Mouse (Mus musculus) cerebellum, postnatal 25 days (tissue): ENCODE measurements around the gene Med25.

Experiments used
- DNase-seq, 2 experiments: peaks; one replicate each; pipeline ENCODE4 v3.0.0; 2021; ENCODE audit warnings: mixed read lengths in 2 of 2

Med25 gene

DNA sequence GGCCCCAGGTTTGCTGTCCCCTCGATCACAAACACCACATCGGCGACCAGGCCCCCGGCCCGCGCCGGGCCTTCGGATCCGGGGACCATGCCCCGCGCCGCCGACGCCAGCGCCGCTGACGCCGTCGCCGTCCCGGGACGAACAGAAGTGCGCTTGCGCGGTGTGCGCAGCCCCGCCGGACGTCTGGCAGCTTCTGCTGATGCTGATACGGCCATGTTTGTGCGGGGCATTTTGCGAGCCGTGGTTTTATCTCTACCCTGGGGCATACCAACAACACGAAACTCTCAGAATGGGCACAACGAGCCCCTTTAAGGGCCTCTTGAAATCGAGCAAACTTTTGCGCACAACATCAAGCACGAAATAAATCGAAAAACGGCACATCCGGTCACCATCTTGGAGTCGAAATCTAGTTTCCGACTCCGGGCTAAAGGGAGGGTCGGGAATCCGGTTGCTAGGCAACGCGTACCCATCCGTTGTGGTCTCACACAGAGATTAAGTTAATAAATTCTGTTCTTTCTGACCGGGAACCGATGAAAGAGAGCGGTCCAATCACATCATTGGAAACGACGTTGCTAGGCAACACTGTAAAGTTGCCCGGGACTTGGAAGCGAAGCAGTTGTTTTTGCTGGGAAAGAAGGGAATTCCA lies at the start of gene Med25:
Med25 (minus strand) TSS at position 437 of the 646 bp plus-strand sequence.
- peak; percentile 93 to 94 for DNase-seq

DNA sequence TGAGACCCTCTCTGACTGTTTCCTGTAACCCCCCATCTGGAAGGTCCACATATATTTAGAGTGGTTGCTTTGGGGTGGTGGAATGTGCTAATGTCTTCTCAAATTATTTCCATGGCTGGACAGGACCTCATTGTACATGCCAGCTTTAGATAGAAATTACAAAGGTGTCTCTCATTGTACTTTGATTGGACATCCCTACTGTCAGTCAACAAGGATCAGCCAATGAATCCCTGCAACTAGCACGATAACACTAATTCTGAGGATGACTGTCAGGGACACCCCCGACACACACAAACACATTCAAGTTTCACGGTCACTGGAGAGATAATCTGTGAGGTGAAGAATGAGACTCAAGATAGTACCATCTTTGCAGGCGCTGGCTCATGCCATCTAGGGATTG lies 46.2 kb upstream of the Med25 start:
- DNase-seq: no peak

DNA sequence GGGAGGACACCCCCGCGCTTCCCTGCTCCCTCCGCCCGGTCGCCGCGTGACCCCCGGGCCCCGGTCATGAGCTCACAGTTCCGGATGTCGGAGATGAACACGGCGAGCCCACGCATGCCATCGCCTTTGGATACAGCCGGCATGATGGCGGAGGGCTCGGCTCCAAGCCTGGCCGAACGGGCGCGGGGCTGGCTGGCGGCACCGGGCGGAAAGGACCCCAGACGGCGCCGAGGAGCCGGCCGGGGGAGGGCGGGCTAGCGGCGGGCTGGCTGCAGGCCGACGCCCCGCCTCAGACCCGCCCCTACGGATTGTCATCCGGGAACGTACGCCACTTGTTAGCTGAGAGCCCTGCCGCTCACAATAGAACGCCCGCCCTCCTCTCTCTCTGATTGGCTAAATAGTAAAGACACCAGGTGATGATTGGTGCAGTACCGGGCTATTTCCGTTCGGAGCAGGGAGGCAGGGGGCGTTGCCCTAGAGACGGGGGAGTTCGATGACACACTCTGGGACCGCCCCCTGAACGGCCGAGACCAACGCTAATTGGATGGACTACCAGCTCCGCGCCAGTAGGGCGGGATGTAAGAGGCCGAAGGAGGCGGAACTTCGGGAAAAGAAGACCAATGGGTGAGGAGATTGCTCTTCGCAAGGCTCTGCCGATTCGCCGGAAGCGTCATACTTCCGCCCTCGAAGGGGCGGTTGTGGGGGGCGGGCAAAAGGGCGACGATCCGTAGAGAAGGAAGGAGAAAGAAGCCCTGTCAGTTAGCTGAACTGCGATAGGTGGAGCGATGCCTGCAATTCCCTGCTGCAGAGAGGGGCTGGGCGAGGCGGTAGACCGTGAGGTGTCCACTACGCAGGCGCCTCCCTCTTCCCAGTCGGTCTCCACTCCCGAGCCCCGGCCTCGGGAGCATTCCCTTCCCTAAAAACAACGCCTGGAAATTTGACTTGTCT lies 37.0 kb upstream of the Med25 start, which contains the start of gene Ap2a1:
Ap2a1 (minus strand) TSS at position 293 of the 948 bp plus-strand sequence.
- DNase-seq: peak; percentile 98 to 99

DNA sequence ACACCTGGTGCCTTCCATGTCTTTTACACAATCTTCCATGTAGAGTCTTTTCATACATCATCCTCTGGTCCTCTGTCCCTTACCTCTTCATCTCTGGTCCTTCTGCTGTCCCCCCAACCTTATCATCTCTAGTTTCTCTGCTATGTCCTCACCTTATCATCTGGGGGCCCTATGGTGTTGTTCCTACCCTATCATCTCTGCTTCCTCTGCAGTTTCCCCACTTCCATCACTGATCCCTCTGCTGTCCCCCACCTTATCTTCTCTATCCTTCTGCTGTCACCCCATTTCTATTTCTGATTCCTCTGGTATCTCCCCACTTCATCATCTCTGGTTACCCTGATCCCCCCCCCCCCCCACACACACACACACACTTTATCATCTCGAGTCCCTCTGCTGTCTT lies 36.1 kb upstream of the Med25 start:
- no peak for DNase-seq

DNA sequence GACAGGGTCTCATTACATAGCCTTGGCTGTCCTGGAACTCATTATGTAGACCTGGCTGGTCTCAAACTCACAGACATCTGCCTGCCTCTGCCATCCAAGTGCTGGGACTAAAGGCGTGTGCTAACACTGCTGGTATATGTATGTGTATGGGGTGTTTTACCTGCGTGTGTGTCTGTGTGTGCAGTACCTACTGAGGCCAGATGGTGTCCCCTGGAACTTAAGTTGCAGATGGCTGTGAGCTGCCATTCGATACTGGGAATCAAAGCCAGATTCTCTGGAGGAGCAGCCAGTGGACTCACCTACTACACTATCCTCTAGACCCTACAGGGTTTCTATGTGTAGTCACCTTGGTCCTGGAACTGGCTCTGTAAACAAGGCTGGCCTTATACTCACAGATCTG lies 33.0 kb upstream of the Med25 start:
- peak in 1 of 2 experiments; percentile 67 for DNase-seq

DNA sequence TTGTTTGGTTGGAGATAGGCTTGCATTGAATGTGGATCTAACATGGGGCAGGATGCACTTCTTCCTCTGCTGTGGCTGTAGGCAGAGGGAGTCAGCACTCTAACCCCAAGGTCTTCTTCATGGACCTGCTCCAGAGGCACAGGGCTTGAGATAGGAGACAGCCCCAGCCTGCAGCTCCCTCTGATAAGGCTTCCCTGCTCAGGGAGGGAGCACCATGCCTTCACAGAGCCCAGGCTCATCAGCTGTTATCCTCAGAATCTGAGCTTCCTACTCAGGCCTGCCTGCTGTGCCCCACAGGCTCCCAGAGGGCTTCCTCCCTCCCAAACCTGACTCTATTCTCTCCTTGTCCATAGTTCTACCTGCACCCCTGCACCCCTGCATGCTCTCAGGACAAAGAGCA lies 30.0 kb upstream of the Med25 start:
- DNase-seq: no peak

DNA sequence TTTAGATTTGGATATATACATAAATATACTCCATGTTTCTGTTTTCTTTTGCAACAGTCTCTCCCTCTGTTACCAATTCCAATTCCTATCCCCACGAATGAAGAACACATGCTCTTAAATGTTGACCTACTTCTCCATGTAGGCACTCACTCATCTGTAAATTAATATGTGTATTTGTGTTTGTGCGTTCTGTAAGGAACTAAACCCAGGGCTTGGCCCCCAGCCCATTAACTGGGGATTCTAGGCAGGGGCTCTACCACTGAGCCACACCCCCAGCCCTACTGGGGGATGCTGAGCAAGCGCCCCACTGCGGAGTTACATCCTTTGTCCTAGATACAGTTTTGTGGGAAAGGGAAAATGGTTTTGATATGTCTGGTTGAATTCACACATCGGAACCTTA lies 26.6 kb upstream of the Med25 start:
- DNase-seq: no peak

DNA sequence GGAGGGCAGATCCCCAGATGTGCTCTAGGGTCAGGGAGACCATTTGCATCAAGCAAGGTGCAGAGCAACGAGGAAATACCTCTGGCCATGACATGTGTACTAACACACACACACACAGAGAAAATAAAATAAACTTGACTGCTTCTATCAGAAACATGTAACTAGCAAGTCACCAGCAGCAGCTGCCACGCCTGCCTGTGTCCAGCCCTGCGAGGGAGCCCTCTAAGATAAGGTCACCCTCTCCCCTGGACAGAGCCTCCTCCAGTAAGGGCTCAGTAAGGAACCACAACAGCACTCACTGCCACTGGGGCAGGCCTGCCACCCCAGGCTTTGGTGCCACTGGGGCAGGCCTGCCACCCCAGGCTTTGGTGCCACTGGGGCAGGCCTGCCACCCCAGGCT lies 25.7 kb upstream of the Med25 start:
- DNase-seq: no peak

DNA sequence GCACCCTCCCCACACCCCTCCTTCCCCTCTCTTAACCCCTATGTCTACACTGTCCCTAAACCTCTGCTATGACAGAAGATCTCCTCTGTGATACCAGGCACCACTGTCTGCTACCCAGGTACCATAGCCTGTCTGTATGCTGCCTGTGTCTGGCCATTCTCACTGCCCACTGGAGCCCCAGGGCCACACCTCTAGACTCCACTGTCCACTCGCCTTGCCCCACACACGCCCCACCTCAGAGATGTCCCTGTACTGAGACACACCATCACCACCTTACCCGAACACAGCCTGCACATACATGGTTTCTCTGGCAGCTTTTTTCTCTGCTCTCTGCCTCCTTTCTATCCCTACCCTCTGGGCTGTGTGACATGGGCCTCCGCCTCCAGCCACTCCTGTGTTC lies 24.4 kb upstream of the Med25 start:
- DNase-seq: no peak

DNA sequence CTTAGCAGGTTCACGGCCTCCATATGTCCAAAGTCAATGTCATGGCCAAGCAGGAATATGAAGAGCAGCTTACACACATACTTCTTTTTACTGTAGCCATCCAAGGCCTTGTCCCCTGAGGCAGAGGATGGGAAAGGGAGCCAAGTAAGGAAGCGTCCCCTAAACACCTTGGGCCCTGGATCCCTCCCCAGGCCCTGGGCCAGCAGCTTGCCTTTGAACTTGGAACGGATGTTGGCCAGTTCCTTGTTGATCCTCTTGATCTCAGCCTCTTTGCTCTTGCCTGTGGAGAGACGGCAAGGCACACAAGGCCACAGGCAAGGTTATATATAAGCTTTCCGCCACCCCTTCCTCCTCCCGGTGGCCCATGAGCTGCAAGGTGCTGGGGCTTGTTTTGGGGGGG lies 23.7 kb upstream of the Med25 start:
- DNase-seq: no peak

DNA sequence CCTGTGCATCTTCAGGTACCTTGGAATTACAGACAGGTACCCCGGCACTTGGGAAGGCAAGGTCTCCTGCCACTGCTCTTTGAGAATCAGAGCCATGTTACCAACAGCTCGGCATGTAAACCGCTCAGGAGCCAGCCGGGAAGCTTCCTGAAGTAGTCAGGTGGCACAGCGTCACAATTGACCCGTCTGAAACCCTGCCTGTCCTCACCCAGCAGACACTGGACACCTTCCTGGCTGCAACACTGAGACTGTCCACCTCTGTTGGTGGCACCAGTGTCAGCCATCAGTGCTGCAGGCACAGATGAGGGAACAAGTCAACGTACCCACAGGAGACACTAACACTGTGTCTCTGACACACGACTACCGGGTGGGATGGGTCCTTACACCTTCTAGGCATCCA lies 22.8 kb upstream of the Med25 start:
- peak in 1 of 2 experiments; percentile 5 for DNase-seq

DNA sequence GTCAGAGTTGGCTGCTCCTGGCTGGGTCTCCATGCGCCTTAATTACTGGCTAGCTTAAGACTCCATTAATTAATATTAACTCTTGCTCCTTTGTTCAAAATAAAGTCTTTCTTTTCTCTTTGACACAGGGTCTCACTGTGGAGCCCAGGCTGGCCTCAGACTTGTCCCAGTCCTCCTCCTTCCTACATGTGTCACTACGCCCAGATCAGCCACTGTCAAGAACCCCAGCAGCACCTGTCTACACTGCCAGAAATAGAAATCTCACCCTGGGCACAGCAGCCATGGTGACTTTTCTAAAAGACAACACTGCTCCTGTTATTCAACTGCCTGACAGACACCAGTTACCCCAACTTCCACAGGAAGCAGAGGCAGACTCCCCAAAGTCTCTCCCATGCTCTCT lies 21.9 kb upstream of the Med25 start:
- no peak for DNase-seq

DNA sequence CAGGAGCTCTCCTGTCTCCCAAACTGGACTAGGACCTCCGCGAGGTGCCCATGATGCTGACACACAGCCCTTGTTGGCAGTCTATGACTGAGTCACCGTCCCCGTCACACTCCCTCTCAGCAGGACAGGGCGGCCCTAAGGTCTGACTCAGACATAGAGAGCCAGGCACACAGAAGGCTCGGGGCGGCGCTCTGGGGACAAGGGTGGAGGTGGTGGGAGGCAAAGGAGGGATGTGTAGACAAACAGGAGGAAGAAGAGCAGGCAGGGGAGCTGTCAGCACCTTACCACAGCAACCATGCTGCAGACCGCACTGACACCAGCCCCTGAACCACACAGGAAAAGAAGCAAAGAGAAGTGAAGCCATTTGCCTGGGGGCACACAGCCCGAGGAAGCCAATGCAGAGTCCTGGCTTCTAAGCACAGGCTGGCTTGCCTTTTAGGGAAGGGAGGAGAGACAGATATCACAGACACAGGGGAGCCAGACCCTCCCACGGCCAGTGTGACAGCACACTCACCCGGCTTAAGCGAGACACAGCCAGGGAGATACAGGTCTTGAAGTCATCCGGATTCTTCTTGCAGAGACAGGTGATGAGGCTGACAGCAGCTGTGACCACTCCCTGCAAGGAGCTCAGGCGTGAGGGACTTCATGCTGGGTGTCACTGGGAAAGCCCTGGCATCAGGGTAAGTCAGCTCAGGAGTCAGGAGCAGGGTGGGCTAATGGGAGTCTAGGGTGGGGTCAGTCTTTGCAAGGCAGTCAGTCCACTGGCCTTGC lies 16.4 kb upstream of the Med25 start:
- DNase-seq: peak in 1 of 2 experiments; percentile 58

DNA sequence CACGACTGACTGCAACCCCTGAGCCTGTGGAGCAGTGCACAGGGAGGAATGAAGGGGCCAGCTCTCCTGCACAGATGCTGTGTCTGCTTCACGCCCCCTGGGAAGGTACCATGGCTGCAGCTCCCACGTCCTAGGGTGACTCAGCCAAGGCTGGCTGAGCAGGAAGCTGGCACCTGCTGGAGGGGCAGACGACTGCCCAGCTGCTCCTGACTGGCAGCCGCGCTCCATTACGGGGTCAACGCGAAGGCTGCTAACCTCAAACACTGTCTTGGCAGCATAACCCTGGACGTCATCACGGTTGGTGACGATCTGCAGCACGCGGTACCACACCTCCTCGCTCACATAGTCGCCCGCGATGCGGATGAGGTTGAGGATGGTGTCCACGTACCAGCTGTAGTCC lies 12.9 kb upstream of the Med25 start:
- DNase-seq: peak in 1 of 2 experiments; percentile 29

DNA sequence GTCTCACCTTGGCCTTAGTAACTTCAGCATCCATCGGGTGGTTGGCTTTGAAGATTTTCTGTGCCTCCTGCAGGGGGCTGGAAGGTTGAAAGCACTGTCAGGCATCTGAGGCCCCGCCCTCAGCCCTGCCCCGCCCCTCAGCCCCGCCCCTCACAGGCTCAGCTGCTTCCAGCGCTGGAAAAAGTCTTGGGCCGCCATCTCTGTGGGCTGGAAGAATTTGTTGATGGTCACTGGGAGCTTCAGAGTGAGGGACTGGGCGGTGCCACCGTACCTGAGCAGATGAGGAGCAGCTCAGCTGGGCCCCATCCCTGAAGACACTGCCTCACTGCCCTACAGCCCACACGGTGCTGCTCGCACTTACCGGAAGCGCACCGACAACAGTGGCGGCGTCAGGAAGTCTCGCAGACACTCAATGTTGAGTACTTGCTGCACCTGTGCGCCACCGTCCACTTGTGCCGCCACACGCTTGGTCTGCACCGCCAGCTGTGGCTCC lies 8.8 kb upstream of the Med25 start:
- DNase-seq: peak in 1 of 2 experiments; percentile 45

DNA sequence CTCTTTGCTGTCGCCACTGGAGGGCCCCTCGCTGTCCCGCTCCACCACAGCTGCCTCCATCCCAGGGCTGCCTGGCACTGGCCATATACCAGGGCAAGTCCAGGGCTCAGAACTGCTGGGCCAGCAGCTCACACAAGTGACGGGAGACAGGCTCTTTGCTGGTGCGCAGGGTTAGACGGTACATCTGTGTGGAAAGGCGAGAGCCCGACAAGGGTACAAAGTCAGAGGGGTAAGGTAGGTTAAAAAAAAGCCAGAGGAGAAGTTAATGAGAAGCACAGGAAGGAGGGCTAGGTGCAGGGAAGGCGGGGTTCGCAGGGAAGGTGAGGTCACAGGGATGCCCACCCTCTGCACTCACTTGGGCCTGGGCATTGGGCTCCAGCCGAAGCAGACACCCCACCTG lies 8.1 kb upstream of the Med25 start:
- no peak for DNase-seq

DNA sequence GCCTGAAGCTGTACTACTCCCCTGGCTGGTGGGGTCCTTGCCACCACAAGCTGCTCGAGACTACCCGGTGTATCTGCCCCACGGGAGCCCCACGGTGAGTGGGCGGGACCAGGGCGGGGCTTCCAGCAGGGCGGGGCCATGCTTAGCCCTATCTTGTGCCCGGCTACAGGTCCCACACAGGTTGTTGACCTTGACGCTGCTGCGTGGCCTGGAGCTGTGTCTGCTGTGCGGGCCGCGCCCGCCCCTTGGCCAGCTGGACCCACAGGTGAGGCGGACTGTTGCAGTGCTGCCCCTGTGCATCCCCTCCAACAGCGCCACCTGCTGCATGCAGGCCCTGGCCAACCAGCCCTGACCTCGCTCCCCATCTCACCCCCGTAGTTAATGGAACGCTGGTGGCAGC lies 6.1 kb upstream of the Med25 start:
- peak in 1 of 2 experiments; percentile 69 for DNase-seq

DNA sequence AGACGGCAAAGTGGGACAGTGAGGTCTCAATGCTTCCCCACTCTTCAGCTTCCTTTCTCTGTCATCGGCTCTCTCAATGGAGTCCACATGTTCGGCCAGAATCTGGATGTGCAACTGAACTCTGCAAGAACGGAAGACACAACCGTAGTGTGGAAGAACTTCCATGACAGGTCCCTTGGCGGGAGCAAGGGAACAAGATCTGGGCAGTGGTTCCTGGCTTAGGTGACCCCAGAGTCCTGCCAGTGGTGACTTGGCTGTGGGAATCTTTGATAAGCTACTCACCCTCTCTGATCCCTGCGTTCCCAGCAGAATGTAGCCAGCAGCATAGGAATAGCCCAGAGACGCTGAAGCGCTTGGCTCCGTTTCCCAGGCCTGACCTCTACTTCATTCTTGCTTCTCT lies 4.0 kb upstream of the Med25 start:
- DNase-seq: no peak

DNA sequence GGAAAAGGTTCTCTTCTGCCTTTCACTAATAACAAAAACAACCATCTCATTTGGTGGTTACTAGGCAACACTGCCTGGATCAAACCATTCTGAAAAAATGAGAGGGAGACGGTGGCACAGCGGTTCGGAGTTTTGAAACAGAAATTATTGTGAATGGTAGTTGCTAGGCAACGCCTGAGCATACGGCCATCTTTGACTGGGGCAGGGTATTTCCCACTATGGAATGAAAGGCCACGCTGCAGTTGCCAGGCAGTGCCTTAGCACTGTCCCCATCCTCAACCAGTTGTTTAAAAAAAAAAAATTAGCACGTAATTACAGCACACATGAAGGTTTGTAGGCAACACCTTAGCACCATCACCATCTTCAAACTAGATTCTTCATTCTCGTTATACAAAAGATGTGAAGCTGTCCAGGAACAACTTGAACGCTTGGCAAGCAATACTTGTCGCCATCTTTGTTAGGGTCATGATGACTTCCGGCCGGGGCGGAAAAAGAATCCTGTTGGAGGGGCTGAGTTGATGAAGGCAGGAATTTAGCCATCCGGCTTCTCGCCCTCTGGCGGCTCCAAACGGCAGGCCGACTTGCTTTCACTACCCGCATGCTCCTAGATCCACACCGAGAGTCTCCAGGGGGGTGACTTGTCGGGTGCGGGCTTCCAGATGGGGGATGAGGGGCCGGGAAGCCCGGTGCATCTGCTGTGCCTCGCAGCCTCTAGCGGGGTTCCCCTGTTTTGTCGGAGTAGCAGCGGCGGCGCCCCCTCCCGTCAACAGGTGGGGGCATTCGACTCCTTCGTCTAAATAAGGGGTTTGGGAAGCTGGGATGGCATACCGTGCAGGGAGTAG lies 3.3 kb upstream of the Med25 start, which contains the start of gene Fuz:
Fuz (plus strand) TSS at position 487 of the 842 bp plus-strand sequence.
- peak; percentile 89 to 93 for DNase-seq

DNA sequence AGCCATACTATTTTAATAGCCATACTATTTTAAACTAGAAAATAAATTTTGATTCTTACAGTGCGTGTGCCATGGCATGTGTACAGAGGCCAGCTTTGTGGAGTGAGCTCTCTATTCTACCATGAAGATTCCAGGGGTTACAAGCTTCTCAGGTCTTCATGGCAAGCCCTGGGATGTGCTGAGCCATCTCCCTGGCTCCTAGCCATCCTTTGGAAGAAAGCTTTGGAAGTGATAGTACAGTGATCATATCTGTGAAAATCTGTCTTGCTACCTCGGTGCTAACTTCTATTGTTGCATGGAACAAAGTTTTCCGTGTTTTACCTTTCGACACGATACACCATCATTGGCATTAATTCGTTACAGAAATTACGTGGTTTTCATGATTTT lies 2.7 kb upstream of the Med25 start:
- no peak for DNase-seq

DNA sequence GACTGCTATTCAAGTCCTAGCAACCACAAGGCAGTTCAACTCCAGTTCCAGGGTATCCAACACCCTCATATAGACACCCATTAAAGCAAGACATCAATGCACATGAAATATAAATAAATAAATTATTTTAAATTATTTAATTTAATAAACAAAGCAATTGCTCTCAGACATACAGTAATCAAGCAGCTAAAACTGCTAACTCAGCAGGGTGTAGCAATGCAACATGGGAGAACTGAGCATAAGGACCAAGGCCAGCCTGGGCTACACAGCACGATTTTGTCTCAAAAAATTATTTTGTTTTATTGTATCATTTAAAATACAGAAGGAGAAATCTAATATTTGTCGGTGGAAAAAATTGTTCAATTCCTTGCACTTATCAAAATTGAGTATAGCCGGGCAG lies 1.7 kb upstream of the Med25 start:
- no peak for DNase-seq

DNA sequence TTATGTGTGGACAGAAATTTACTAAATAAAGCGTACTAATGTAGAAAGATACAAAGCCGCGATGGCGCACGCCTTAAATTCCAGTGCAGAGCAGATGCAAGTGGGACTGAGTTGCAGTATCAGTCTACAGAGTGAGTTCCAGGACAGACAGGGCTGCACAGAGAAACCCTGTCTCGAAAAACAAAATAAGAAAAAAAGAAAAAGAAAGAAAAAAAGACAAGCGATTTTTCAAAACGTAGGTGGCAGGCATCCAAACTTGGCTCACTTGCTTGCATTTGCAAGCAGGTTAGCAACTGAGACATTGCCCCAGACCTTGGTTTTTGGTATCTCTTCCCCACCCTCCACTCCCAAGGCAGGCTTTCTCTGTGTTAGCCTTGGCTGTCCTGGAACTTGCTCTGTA lies 685 bp upstream of the Med25 start:
- DNase-seq: no peak
